Mouse (Mus musculus) kidney, adult 18-20 months (tissue): ENCODE data around the gene C130032M10Rik.

ENCODE experiments used
- DNase-seq: peaks from one replicate; pipeline ENCODE4 v3.0.0; 2021

Gene C130032M10Rik

GRCm38 (mm10) chr9:114549117-114549516 lies 33.6 kb downstream of the C130032M10Rik start:
- no peak for DNase-seq

- DNase-seq = no peak
These were observed 34.5 kb downstream of the C130032M10Rik start for GRCm38 (mm10) chr9:114550033-114550432.

- DNase-seq = no peak
These were observed 38.3 kb downstream of the C130032M10Rik start for GRCm38 (mm10) chr9:114553828-114554227.

GRCm38 (mm10) chr9:114554355-114554979 lies 39.0 kb downstream of the C130032M10Rik start:
- no peak for DNase-seq

GRCm38 (mm10) chr9:114556276-114556855 lies 40.9 kb downstream of the C130032M10Rik start:
- no peak for DNase-seq

DNA sequence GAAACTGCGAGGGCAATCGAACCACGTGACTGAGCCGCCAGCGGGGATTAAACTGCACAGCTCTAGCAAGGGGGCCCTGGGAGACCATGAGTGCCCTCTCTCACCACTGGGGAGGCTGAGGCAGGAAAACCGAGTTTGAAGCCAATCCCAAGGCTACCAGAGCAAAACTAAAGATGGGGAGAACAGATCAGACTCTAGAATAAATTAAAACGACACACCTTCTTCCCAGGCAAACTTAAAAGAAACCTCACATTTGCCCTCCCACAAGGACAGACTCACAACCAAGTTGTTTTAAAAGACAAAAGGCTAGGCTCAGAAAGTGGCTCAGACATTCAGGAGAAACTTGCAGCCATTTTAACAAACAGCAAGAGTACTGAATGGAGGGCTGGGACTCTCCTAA lies 41.6 kb downstream of the C130032M10Rik start:
- DNase-seq = no peak

- no peak for DNase-seq
These were observed 44.6 kb downstream of the C130032M10Rik start for GRCm38 (mm10) chr9:114560141-114560540.

DNA sequence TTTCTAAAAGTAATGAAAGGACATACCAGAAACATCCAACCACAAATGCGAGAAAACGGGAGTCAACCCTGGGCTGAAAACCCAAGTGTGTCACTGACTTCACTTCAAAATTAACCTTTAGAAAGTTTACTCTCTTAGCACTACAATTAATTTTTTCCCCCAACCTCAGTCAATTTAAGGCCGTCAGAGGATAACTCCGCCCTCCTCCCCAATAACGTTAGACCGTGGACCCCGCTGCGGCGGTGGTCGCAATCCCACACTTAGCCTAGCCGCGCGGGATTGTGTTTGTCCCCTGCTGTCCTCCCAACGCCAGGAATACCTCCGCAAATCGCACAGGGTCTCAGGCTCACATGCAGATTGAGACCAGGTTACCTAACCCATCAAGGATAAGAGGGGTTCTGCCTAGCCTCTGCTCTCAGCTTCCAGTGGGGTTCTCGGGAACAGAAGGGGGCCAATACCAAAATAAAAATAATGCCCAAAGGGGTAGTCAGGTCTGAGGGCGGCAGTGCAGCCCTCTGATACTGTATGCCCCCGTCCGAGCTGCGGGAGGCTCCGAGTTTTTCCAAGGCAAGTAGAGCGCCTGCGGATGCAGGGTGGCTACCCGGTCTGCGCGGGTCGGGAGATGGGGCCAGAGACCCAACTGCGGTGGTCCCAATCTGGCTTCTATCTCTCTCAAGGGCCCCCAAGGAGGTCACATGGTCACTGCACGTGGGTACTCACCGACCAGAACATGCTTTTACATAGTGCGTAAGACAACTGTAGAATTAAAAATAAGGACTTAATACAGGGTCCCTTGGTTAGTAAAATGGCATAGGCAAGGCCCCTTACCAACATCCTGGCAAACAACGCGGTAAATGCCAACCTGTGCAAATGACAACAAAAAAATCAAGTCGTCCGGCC lies 45.5 kb downstream of the C130032M10Rik start:
- no peak for DNase-seq

DNA sequence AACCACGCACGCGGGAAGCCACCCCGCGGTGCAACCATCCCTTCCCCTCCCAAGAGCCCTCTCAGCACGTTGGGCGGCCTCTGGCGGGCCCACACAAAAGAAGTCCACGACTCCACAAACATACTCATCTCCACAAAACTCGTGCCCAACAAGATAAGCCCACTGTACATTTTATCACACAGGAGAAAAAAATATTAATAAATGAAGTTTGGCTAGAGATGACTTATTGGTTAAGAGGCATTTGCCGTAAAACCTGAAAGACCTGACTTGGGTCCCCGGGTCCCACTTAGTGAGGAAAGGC lies 46.1 kb downstream of the C130032M10Rik start:
- DNase-seq = no peak

- no peak for DNase-seq
These were observed 46.8 kb downstream of the C130032M10Rik start for GRCm38 (mm10) chr9:114562031-114562918.

DNA sequence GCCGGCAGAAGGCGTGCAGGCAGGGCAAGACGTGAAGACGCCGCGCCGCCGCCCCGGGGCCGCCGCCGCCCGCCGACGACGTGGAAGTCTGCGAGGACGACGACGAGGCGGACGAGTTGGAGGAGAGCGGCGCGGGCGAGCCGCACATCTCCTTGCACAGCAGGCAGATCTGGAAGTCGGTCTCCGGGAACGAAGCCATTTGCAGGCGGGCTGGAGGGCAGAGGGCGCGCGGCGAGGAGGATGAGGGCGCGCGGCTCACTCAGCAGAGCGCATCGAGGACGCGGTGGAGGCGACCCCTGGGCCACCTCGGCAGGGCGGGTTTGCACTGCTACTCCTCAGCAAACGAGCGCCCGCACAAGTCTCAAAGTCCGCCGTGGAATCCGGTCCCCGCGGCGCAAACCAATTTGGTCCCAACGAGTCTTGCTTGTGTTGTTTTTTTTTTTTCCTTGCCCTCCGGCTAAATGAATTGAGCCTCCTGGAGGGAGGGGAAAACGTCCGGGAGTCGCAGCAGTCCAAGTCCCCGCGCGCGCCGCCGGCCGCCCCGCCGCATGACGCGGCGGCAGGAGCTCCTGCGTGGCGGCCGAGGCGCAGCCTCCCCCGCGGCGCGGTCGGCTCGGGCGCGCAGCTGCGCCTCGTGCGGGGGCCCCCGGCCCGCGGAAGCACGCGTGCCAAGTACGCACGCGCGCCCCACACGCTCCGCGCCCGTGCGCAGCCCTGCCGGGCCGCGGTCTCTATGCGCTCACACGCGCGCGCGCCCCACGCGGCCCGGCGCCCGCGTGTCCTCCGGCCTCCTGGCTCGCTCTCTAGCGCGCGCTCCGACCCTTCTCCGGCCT lies 47.6 kb downstream of the C130032M10Rik start:
- peak; percentile 34 for DNase-seq

DNA sequence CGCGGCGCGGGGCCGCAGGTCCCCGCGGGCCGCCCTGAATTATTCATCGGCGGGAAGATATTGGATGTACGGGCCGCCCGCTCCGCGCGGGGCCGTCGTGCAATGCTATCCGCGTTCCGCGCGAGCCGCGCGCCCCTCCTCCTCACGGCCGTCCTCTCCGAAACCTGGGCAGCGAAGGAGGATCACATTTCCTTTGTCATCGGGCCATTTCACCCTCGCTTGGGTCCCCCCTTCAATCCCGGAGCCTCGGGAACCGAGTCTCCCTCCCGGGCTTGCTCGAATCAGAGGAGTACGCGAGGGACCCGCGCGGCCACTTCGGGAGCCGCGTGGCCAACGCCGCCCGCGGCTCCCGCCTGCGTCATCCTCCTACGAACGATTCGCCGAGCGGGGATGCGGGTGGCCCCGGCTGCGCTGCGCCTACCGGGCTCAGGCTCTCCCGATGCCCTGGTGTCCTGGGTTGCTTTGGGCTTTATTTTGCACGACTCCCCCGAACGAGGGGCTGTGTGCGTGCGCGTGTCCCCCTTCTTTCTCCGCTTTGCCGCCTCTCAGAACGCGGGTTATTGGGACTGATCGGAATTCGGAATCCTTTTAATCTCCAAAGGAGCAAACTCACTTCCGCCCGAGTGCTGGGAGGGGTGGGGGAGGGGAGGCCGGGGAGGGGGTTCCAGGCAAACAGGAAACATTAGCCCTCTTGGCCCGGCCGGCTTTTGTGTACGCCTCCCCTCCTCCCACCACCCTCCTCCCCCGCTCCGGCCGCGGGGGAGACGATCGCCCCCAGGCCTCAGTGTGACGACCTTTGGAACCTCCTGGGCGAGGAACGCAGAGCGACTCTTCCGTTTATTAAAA lies 48.5 kb downstream of the C130032M10Rik start, which contains the start of gene Trim71:
Gene Trim71 (minus strand): TSS at position 609 of the 846 bp plus-strand sequence.
- peak; percentile 21 for DNase-seq

- DNase-seq = no peak
These were observed 49.2 kb downstream of the C130032M10Rik start for GRCm38 (mm10) chr9:114564667-114565066.
